Mouse (Mus musculus) cerebellum, adult 9-11 months (tissue): Measurements from ENCODE around the gene Plcl2.
"Not testable (repeated sequence)": the region's sequence is repeated elsewhere in the genome, so short reads cannot be mapped to it uniquely, and the experiment has no call there.

Experiments
- DNase-seq: peaks from one replicate; pipeline ENCODE4 v3.0.0; 2022

The Plcl2 gene

GRCm38 (mm10) chr17:50634008-50634871, 125.0 kb downstream of the Plcl2 start:
- no peak for DNase-seq

GRCm38 (mm10) chr17:50635961-50636585, 126.9 kb downstream of the Plcl2 start:
- no peak for DNase-seq

GRCm38 (mm10) chr17:50638791-50639190, 129.6 kb downstream of the Plcl2 start:
- no peak for DNase-seq

GRCm38 (mm10) chr17:50641076-50641610, 131.9 kb downstream of the Plcl2 start:
- no peak for DNase-seq

- no peak for DNase-seq
Measured at GRCm38 (mm10) chr17:50641879-50642278, 132.7 kb downstream of the Plcl2 start.

- no peak for DNase-seq
Measured at GRCm38 (mm10) chr17:50643356-50643755, 134.2 kb downstream of the Plcl2 start.

- no peak for DNase-seq
Measured at GRCm38 (mm10) chr17:50643989-50644388, 134.8 kb downstream of the Plcl2 start.

- not testable (repeated sequence) for DNase-seq
Measured at GRCm38 (mm10) chr17:50648141-50648540, 138.9 kb downstream of the Plcl2 start.

- DNase-seq: no peak
Measured at GRCm38 (mm10) chr17:50648757-50649419, 139.7 kb downstream of the Plcl2 start.

GRCm38 (mm10) chr17:50650535-50651223, 141.5 kb downstream of the Plcl2 start:
- peak; percentile 85 for DNase-seq

- no peak for DNase-seq
Measured at GRCm38 (mm10) chr17:50654741-50655415, 145.7 kb downstream of the Plcl2 start.

- no peak for DNase-seq
Measured at GRCm38 (mm10) chr17:50655416-50655776, 146.2 kb downstream of the Plcl2 start.

- DNase-seq: no peak
Measured at GRCm38 (mm10) chr17:50657321-50657720, 148.1 kb downstream of the Plcl2 start.

- no peak for DNase-seq
Measured at GRCm38 (mm10) chr17:50658901-50659300, 149.7 kb downstream of the Plcl2 start.

GRCm38 (mm10) chr17:50667596-50667995, 158.4 kb downstream of the Plcl2 start:
- DNase-seq: no peak

GRCm38 (mm10) chr17:50668681-50669208, 159.5 kb downstream of the Plcl2 start:
- no peak for DNase-seq

- DNase-seq: peak; percentile 4
Measured at GRCm38 (mm10) chr17:50671416-50671815, 162.2 kb downstream of the Plcl2 start.

GRCm38 (mm10) chr17:50674580-50674979, 165.4 kb downstream of the Plcl2 start:
- peak; percentile 3 for DNase-seq

- peak; percentile 3 for DNase-seq
Measured at GRCm38 (mm10) chr17:50675231-50675630, 166.0 kb downstream of the Plcl2 start.

GRCm38 (mm10) chr17:50677334-50677733, 168.1 kb downstream of the Plcl2 start:
- peak; percentile 21 for DNase-seq

GRCm38 (mm10) chr17:50677978-50678712, 168.9 kb downstream of the Plcl2 start:
- peak; percentile 87 for DNase-seq
